Mouse (Mus musculus) heart, postnatal 0 days (tissue): ENCODE measurements around the gene Fjx1. TPM values are rescaled to one million over a fixed set of nuclear protein-coding genes. Genes with fewer than 3 reads are reported as not detected.
A peak's percentile ranks its signal among the peaks of the same experiment; 100 is the strongest.

Source experiments
- ATAC-seq: fragments of 200-750 bp; cut with Nextera tagmentation; 2 replicates; pipeline ENCODE4 v1.8.0; 2017; ENCODE audit warnings: low read depth, moderate number of reproducible peaks, moderate library complexity; ENCODE audit not compliant: insufficient read depth
- DNase-seq: peaks from one replicate; pipeline ENCODE4 v3.0.0-alpha.2; 2016; ENCODE audit warnings: low spot score
- H3K27ac ChIP-seq: fragments of 300-500 bp; sonication (generic); 2 replicates; pipeline ENCODE4 v1.5.1; 2014; ENCODE audit warnings: low read depth, mild to moderate bottlenecking
- H3K27me3 ChIP-seq: fragments of 300-500 bp; sonication (generic); 2 replicates; pipeline ENCODE4 v1.6.1; 2014; ENCODE audit warnings: low read length, mixed read lengths; ENCODE audit not compliant: control insufficient read depth, insufficient read depth
- H3K36me3 ChIP-seq: fragments of 300-500 bp; sonication (generic); replicated peaks from 2 replicates; pipeline ENCODE4 v1.6.1; 2014; ENCODE audit warnings: low read length, mixed read lengths; ENCODE audit not compliant: control insufficient read depth, insufficient read depth
- H3K4me1 ChIP-seq: fragments of 300-500 bp; sonication (generic); 2 replicates; pipeline ENCODE4 v1.6.1; 2014; ENCODE audit warnings: antibody characterized with exemption; ENCODE audit not compliant: control insufficient read depth, insufficient read depth
- H3K4me2 ChIP-seq: fragments of 300-500 bp; sonication (generic); 2 replicates; pipeline ENCODE4 v1.6.1; 2014; ENCODE audit warnings: low read depth, mild to moderate bottlenecking, low read length, moderate library complexity
- H3K4me3 ChIP-seq: fragments of 300-500 bp; sonication (generic); 2 replicates; pipeline ENCODE4 v1.5.1; 2014; ENCODE audit warnings: low read depth, low read length
- H3K9ac ChIP-seq: fragments of 300-500 bp; sonication (generic); replicated peaks from 2 replicates; pipeline ENCODE4 v1.6.1; 2014; ENCODE audit warnings: low read depth, low read length, mixed read lengths
- H3K9me3 ChIP-seq: fragments of 300-500 bp; sonication (generic); replicated peaks from 2 replicates; pipeline ENCODE4 v1.6.1; 2016; ENCODE audit warnings: low read length; ENCODE audit not compliant: control insufficient read depth
- CTCF ChIP-seq: IDR thresholded peaks from 2 replicates; pipeline ENCODE4 v1.5.1; 2016; ENCODE audit warnings: antibody characterized with exemption, control low read depth, low read depth
- EP300 ChIP-seq: IDR thresholded peaks from 2 replicates; pipeline ENCODE4 v1.6.1; 2016; ENCODE audit warnings: antibody characterized with exemption, low read depth
- WGBS: fragments of 180-500 bp; shearing (Covaris S2); extraction: QIAGEN DNeasy Blood & Tissue Kit; methylation state at CpG from one replicate; pipeline ENCODE4 v1.1.7; 2014; 5-methylcytosine and 5-hydroxymethylcytosine counted together
- polyA plus RNA-seq: library from polyadenylated mRNA; unstranded; fragments of >200 nt; fragmentation: Nextera tagmentation; extraction: Ambion mirVana; gene quantifications from 2 replicates; pipeline ENCODE4 v1.2.1, GENCODE M21; 2015
- total RNA-seq: library from RNA; depleted of rRNA; stranded (reverse); fragments of >200 nt; gene quantifications from 2 replicates; pipeline ENCODE4 v1.2.3, GENCODE M21; 2014; ENCODE audit warnings: low replicate concordance; rRNA removed

Gene Fjx1
- total and polyA plus RNA-seq, 2 experiments from 2014 or later = 0.74 to 2.7 TPM

- no peak for TF ChIP-seq CTCF
- no peak for TF ChIP-seq EP300
- ATAC-seq (no peak), DNase-seq (no peak)
- Histone ChIP-seq H3K36me3 (no peaks in the 10 kb centered on the region), H3K4me2 (peak overlapping the region; percentile 86), H3K9me3 (no peaks in the 10 kb centered on the region), H3K27me3 (no peaks in the 10 kb centered on the region), H3K4me3 (peak overlapping the region; percentile 66), H3K4me1 (peaks cover 32% of the 10 kb centered on the region), H3K27ac (peak overlapping the region; percentile 97), H3K9ac (peak overlapping the region; percentile 86)
- WGBS = 36% methylated on average over 48 of the region's 48 CpGs
Measured at GRCm38 (mm10) chr2:102399864-102400604, 52.3 kb downstream of the Fjx1 start.

Other genes starting within 250 kb of the Fjx1 start
- gene Trim44, start 44.7 kb downstream of the Fjx1 start, total RNA-seq = 23.0 and 29.5 TPM in 2 replicates
- 9.9 and 10.9 TPM in 2 replicates for gene Trim44, start 44.7 kb downstream of the Fjx1 start, polyA plus RNA-seq
- gene Pamr1, start 97.5 kb upstream of the Fjx1 start, total RNA-seq = 1.4 and 12.1 TPM in 2 replicates
- gene Pamr1, start 97.5 kb upstream of the Fjx1 start, polyA plus RNA-seq = 2.7 and 3.0 TPM in 2 replicates
- gene Slc1a2, start 206.2 kb upstream of the Fjx1 start, total RNA-seq = 0.19 and 0.42 TPM in 2 replicates
- 0.08 and 0.15 TPM in 2 replicates for gene Slc1a2, start 206.2 kb upstream of the Fjx1 start, polyA plus RNA-seq